Mouse (Mus musculus): ENCODE results near the gene Orai2.
A peak's percentile ranks its signal among the peaks of the same experiment; 100 is the strongest.
"Not testable (repeated sequence)": the region's sequence is repeated elsewhere in the genome, so short reads cannot be mapped to it uniquely, and the experiment has no call there.

Gene Orai2

GRCm38 (mm10) chr5:136172939-136173338, 2.4 kb upstream of the Orai2 start:
- DNase-seq (ENCODE audit: low spot score), result no peak

GRCm38 (mm10) chr5:136171363-136172341, 1.1 kb upstream of the Orai2 start:
- no peak for DNase-seq (ENCODE audit: low spot score)

- DNase-seq (ENCODE audit: low spot score), result no peak
Observed at GRCm38 (mm10) chr5:136169626-136170511, 644 bp downstream of the Orai2 start.

GRCm38 (mm10) chr5:136168071-136168470, 2.4 kb downstream of the Orai2 start:
- no peak for DNase-seq (ENCODE audit: low spot score)

GRCm38 (mm10) chr5:136167296-136167695, 3.2 kb downstream of the Orai2 start:
- DNase-seq (ENCODE audit: low spot score), result no peak

GRCm38 (mm10) chr5:136165246-136165645, 5.3 kb downstream of the Orai2 start:
- no peak for DNase-seq (ENCODE audit: low spot score)

- no peak for DNase-seq (ENCODE audit: low spot score)
Observed at GRCm38 (mm10) chr5:136163807-136164474, 6.6 kb downstream of the Orai2 start.

GRCm38 (mm10) chr5:136160084-136160483, 10.4 kb downstream of the Orai2 start:
- not testable (repeated sequence) for DNase-seq (ENCODE audit: low spot score)

GRCm38 (mm10) chr5:136155399-136155798, 15.1 kb downstream of the Orai2 start:
- no peak for DNase-seq (ENCODE audit: low spot score)

- DNase-seq (ENCODE audit: low spot score), result no peak
Observed at GRCm38 (mm10) chr5:136152365-136152764, 18.1 kb downstream of the Orai2 start.

GRCm38 (mm10) chr5:136149134-136149576, 21.4 kb downstream of the Orai2 start:
- not testable (repeated sequence) for DNase-seq (ENCODE audit: low spot score)

GRCm38 (mm10) chr5:136147704-136148103, 22.8 kb downstream of the Orai2 start:
- DNase-seq (ENCODE audit: low spot score), result no peak

- DNase-seq (ENCODE audit: low spot score), result no peak
Observed at GRCm38 (mm10) chr5:136146936-136147335, 23.6 kb downstream of the Orai2 start.

GRCm38 (mm10) chr5:136144606-136145430, 25.7 kb downstream of the Orai2 start:
- no peak for DNase-seq (ENCODE audit: low spot score)

- no peak for DNase-seq (ENCODE audit: low spot score)
Observed at GRCm38 (mm10) chr5:136143161-136143755, 27.3 kb downstream of the Orai2 start.

GRCm38 (mm10) chr5:136142746-136143145, 27.8 kb downstream of the Orai2 start:
- no peak for DNase-seq (ENCODE audit: low spot score)

- DNase-seq (ENCODE audit: low spot score), result no peak
Observed at GRCm38 (mm10) chr5:136140057-136140482, 30.4 kb downstream of the Orai2 start.

- DNase-seq (ENCODE audit: low spot score), result no peak
Observed at GRCm38 (mm10) chr5:136139393-136139792, 31.1 kb downstream of the Orai2 start.

GRCm38 (mm10) chr5:136137658-136138274, 32.7 kb downstream of the Orai2 start:
- peak; percentile 7 for DNase-seq (ENCODE audit: low spot score)
